8 mouse cellular contexts compared by ENCODE assay signal in the genomic region with DNA sequence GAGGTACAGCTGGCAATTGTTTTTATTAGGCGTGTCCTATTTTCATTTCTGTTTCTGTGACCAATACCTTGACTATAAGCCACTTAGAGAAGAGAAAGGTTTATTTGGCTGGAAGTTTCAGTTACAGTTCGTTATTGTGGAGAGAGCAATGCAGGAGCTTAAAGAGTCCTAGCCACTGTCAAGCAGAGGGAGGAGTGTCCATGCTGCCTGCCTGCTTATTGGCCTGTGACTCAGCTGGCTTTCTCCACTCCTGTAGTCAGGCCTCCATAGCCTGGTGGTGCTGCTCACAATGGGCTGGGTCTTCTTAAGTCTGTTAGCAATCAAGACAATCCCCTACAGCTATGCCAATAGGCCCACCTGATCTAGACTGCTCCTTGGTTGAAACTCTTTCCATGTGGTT. TPM values are rescaled to one million over a fixed set of nuclear protein-coding genes. Genes with fewer than 3 reads are reported as not detected.
DNase-seq lines count a peak whose midpoint lies in the region; ATAC-seq and TF ChIP-seq lines count a peak whose summit lies in the region.

No protein-coding gene starts in this region.

- H3K4me3 ChIP-seq in kidney, adult 2 months (ENCODE audit: insufficient read depth, low read depth, low read length), result no peak overlapping the region
- peak overlapping the region; percentile 21 for H3K4me3 ChIP-seq in bone marrow, adult 2 months (replicated peaks; ENCODE audit: control insufficient read depth, low read depth, low read length)
- 0 out of 2 replicates have a peak overlapping the region, but pooled peaks have one; percentile 8 for H3K4me3 ChIP-seq in forebrain, embryonic 15.5 days
- H3K4me3 ChIP-seq in midbrain, embryonic 13.5 days (replicated peaks), result peak overlapping the region; percentile 17; the same call in 1 of the 2 replicates

- no peak overlapping the region for H3K27ac ChIP-seq in kidney, adult 2 months (ENCODE audit: insufficient read depth, low read depth, low read length)
- peak overlapping the region; percentile 64 for H3K27ac ChIP-seq in bone marrow, adult 2 months (ENCODE audit: control insufficient read depth, insufficient read depth, low read depth, low read length, poor library complexity)
- H3K27ac ChIP-seq in forebrain, embryonic 15.5 days (replicated peaks), result no peak overlapping the region
- H3K27ac ChIP-seq in midbrain, embryonic 13.5 days, result no peak overlapping the region

- no peaks in the 10 kb centered on the region for H3K36me3 ChIP-seq in kidney, adult 2 months (ENCODE audit: control insufficient read depth, insufficient read depth, low read length)
- H3K36me3 ChIP-seq in forebrain, embryonic 15.5 days, result no peaks in the 10 kb centered on the region
- H3K36me3 ChIP-seq in midbrain, embryonic 13.5 days, result no peaks in the 10 kb centered on the region

- TF ChIP-seq CTCF in kidney, adult 2 months (conservative IDR thresholded peaks at IDR 0.05; ENCODE audit: insufficient read depth, insufficient read length, low read depth, low read length), result no peak
- no peak for TF ChIP-seq CTCF in bone marrow, adult 2 months (IDR thresholded peaks at IDR 0.05; ENCODE audit: control insufficient read depth, insufficient read depth, low read length)

- intact Hi-C loops in gastrocnemius, postnatal 14 days (cut with DNase I; ENCODE audit: low total_unique reads), result no loop called here

- 39% methylated on average over 2 of the region's 2 CpGs for WGBS in kidney, adult 2 months
- 60% methylated on average over 2 of the region's 2 CpGs for WGBS in bone marrow, adult 2 months
- 79% methylated on average over 2 of the region's 2 CpGs for WGBS in forebrain, embryonic 15.5 days
- WGBS in midbrain, embryonic 13.5 days, result 75% methylated on average over 2 of the region's 2 CpGs

- H3K9me3 ChIP-seq in forebrain, embryonic 15.5 days, result no peaks in the 10 kb centered on the region
- H3K9me3 ChIP-seq in midbrain, embryonic 13.5 days, result no peaks in the 10 kb centered on the region

- 0 out of 2 replicates have a peak overlapping the region, but pooled peaks have one; percentile 7 for H3K9ac ChIP-seq in forebrain, embryonic 15.5 days (replicated peaks)
- H3K9ac ChIP-seq in midbrain, embryonic 13.5 days (replicated peaks), result no peak overlapping the region

- DNase-seq in kidney, postnatal 10 days, result peak; percentile 9
- no peak for DNase-seq in kidney, adult 2 months
- no peak for DNase-seq in frontal cortex, postnatal 14 days (ENCODE audit: low spot score in 2 of 2)
- DNase-seq in gastrocnemius, postnatal 14 days, result no peak
- DNase-seq in heart, adult 18-20 months, result no peak

- peaks cover 12% of the 10 kb centered on the region for H3K4me1 ChIP-seq in kidney, adult 2 months (ENCODE audit: control insufficient read depth, insufficient read depth, low read length)
- peaks cover 2% of the 10 kb centered on the region for H3K4me1 ChIP-seq in bone marrow, adult 2 months (ENCODE audit: control insufficient read depth, insufficient read depth, low read length)
- peaks cover 38% of the 10 kb centered on the region for H3K4me1 ChIP-seq in forebrain, embryonic 15.5 days
- peaks cover 40% of the 10 kb centered on the region for H3K4me1 ChIP-seq in midbrain, embryonic 13.5 days (replicated peaks)

- H3K27me3 ChIP-seq in kidney, adult 2 months (replicated peaks; ENCODE audit: control insufficient read depth, insufficient read depth, low read length), result no peaks in the 10 kb centered on the region
- no peaks in the 10 kb centered on the region for H3K27me3 ChIP-seq in forebrain, embryonic 15.5 days
- no peaks in the 10 kb centered on the region for H3K27me3 ChIP-seq in midbrain, embryonic 13.5 days

- ATAC-seq in forebrain, embryonic 15.5 days (replicated peaks), result no peak
- ATAC-seq in midbrain, embryonic 13.5 days, result no peak

- peak overlapping the region; percentile 70 for H3K4me2 ChIP-seq in forebrain, embryonic 15.5 days (replicated peaks)
- H3K4me2 ChIP-seq in midbrain, embryonic 13.5 days (replicated peaks), result peak overlapping the region; percentile 43

- no peak for TF ChIP-seq POLR2A in kidney, adult 2 months (IDR thresholded peaks at IDR 0.05; ENCODE audit: low read depth, low read length)
- TF ChIP-seq POLR2A in bone marrow, adult 2 months (IDR thresholded peaks at IDR 0.05; ENCODE audit: borderline replicate concordance, control insufficient read depth, low read depth, low read length), result no peak

RNA-seq across cellular contexts. Expression of gene Cop1, which starts 2.4 kb away (rescaled TPM):
- 31.3 and 37.8 TPM in 2 replicates for polyA plus RNA-seq in kidney, adult 2 months (2012; rRNA removed)
- 23.3 and 63.5 TPM in 2 replicates for polyA plus RNA-seq in bone marrow, adult 2 months (2011; ENCODE audit: insufficient read depth, insufficient read length, low replicate concordance, missing spikeins)
- polyA plus RNA-seq in forebrain, embryonic 15.5 days (2015; fragmentation: Nextera tagmentation; extraction: Ambion mirVana), result 97.0 and 122 TPM in 2 replicates
- polyA plus RNA-seq in midbrain, embryonic 13.5 days (2015; fragmentation: Nextera tagmentation; extraction: Ambion mirVana), result 21.3 and 21.6 TPM in 2 replicates
- total RNA-seq in gastrocnemius, postnatal 14 days (2021), result 100 to 1,000 TPM; 107 to 109 TPM
- total RNA-seq in heart, adult 18-20 months (2021), result 100 to 1,000 TPM; 122 to 136 TPM
